Mouse (Mus musculus) cerebellum, adult 2 months (tissue): ENCODE results near the gene Gm20517.

Source experiments
- CTCF ChIP-seq: fragments of 200-500 bp; IDR thresholded peaks from 2 replicates; pipeline ENCODE4 v1.5.1; 2011; ENCODE audit warnings: low read depth, mild to moderate bottlenecking, control low read depth, low read length, moderate library complexity, borderline replicate concordance; ENCODE audit not compliant: insufficient read depth
- POLR2A ChIP-seq: fragments of 200-500 bp; IDR thresholded peaks from 2 replicates; pipeline ENCODE4 v1.6.1; 2011; ENCODE audit warnings: low read length, control low read depth, borderline replicate concordance; ENCODE audit not compliant: insufficient read depth

DNA sequence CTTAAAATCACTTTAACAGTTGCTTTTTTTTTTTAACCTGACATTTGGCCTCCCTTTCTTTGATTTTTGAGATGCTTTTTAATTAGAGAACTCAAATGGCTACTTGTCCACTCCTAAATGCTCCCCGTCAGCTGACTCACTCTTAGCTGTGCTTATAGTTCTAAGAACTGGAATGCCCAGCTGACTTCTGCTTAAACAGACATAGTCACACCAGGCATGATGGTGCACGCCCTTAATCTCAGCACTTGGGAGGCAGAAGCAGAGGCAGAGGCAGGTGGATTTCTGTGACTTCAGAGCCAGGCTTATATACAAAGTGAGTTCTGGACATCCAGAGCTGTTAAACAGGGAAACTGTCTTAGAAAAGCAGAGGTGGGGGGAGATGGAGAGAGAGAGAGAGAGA, 40.6 kb downstream of the Gm20517 start:
- TF ChIP-seq CTCF (no peak), POLR2A (no peak)
